Mouse (Mus musculus) bone marrow, adult 2 months (tissue): ENCODE measurements around the gene Tnfsf8. TPM values are rescaled to one million over a fixed set of nuclear protein-coding genes. Genes with fewer than 3 reads are reported as not detected.

Experiments used
- H3K27ac ChIP-seq: fragments of 200-500 bp; 2 replicates; pipeline ENCODE4 v1.5.1; 2012; ENCODE audit warnings: low read depth, mild to moderate bottlenecking, control low read depth, inconsistent platforms, low read length; ENCODE audit not compliant: control insufficient read depth, poor library complexity, insufficient read depth
- H3K4me1 ChIP-seq: fragments of 200-500 bp; 2 replicates; pipeline ENCODE4 v1.6.1; 2011; ENCODE audit warnings: low read length; ENCODE audit not compliant: control insufficient read depth, insufficient read depth
- H3K4me3 ChIP-seq: fragments of 200-500 bp; replicated peaks from 2 replicates; pipeline ENCODE3; 2011; ENCODE audit warnings: mild to moderate bottlenecking, low read depth, low read length, control low read depth; ENCODE audit not compliant: control insufficient read depth
- CTCF ChIP-seq: fragments of 200-500 bp; IDR thresholded peaks from 2 replicates; pipeline ENCODE4 v1.5.1; 2011; ENCODE audit warnings: low read length, control low read depth; ENCODE audit not compliant: control insufficient read depth, insufficient read depth
- POLR2A ChIP-seq: fragments of 200-500 bp; IDR thresholded peaks from 2 replicates; pipeline ENCODE4 v1.6.1; 2011; ENCODE audit warnings: low read depth, mild to moderate bottlenecking, control low read depth, low read length, borderline replicate concordance; ENCODE audit not compliant: control insufficient read depth
- WGBS: fragments of 180-500 bp; shearing (Covaris S2); methylation state at CpG from one replicate; pipeline ENCODE4 v1.1.7; 2018; 5-methylcytosine and 5-hydroxymethylcytosine counted together
- polyA plus RNA-seq: library from polyadenylated mRNA; stranded (reverse); fragments of >200 nt; gene quantifications from 2 replicates; pipeline ENCODE4 v1.2.4, GENCODE M21; 2011; ENCODE audit warnings: low replicate concordance; ENCODE audit not compliant: missing spikeins, insufficient read depth, insufficient read length

Tnfsf8 gene
- polyA plus RNA-seq, 1 experiment, result 0.52 TPM

- TF ChIP-seq CTCF (no peak), POLR2A (no peak)
- Histone ChIP-seq H3K4me3 (no peak overlapping the region), H3K27ac (no peak overlapping the region), H3K4me1 (no peaks in the 10 kb centered on the region)
- WGBS, result 65% methylated on average over 1 of the region's 1 CpGs
Observed at GRCm38 (mm10) chr4:63853782-63854386, 7.3 kb downstream of the Tnfsf8 start.

- TF ChIP-seq POLR2A (no peak), CTCF (no peak)
- no peak overlapping the region for H3K4me3 ChIP-seq
- peaks cover 5% of the 10 kb centered on the region; the same call in 1 of the 2 replicates for H3K4me1 ChIP-seq
- 78% methylated on average over 2 of the region's 2 CpGs for WGBS
- H3K27ac ChIP-seq, result no peak overlapping the region
Observed at GRCm38 (mm10) chr4:63850082-63850481, 11.1 kb downstream of the Tnfsf8 start.

DNA sequence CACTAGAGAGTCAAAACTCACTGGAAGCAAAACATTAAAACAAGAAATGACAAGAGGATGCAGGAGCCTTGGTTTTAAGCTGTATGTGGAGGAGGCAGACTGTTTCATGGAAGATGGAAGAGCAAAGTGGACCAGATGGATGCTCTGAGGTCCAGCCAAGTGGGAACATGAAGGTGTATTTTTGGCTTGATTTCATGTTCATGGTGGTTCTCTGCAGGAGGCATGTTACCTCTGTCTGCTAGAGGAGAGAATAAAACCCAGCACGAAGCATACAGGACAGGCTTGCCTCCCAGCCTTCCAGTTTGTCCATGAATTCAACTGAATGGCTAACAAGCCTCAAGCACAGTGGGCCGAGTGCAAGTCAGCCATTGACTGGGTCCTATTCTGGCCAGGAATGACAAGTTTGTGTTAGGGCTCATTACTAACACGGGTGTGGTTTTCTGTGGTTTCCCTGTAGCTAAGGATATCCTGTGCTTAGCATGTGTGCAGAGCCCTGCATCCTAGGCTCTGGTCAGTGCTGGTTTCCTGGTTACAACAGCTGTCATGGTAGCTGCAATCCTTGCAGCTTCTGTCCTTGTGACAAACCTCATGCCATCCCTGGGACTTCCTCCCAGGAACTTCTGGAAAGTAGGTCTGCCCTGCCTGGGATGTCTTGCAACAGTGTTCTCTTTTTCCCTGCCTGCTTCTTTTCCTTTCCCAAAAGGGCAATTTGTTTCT is 14.1 kb downstream of the Tnfsf8 start:
- Histone ChIP-seq H3K4me1 (peaks cover 5% of the 10 kb centered on the region; the same call in 1 of the 2 replicates), H3K4me3 (no peak overlapping the region), H3K27ac (no peak overlapping the region)
- 17% methylated on average over 3 of the region's 3 CpGs for WGBS
- TF ChIP-seq POLR2A (no peak), CTCF (no peak)

DNA sequence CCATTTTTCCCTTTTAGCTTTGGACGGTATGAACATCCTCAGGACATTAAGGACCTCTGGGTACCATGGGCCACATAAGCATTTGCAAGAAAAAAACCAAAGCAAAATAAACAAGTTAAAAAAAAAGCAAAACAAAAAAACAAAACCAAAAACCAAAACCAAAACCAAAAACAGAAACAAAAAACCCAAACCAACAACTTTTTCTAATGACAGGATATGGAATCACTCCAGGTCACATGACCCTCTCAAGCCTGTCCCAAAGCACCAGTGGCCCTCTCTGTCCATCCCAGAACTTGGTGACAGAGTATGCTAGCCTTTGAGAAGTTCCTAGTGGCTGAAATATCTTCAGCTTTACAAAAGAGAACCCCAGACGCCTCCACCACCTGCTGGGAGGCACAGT is 15.4 kb downstream of the Tnfsf8 start:
- TF ChIP-seq POLR2A (no peak), CTCF (no peak)
- Histone ChIP-seq H3K27ac (no peak overlapping the region), H3K4me3 (no peak overlapping the region), H3K4me1 (peaks cover 5% of the 10 kb centered on the region; the same call in 1 of the 2 replicates)
- 64% methylated on average over 2 of the region's 2 CpGs for WGBS

GRCm38 (mm10) chr4:63843924-63844323 is 17.2 kb downstream of the Tnfsf8 start:
- WGBS, result 46% methylated on average over 6 of the region's 6 CpGs
- no peak overlapping the region for H3K27ac ChIP-seq
- peaks cover 5% of the 10 kb centered on the region; the same call in 1 of the 2 replicates for H3K4me1 ChIP-seq
- TF ChIP-seq POLR2A (no peak), CTCF (no peak)
- no peak overlapping the region for H3K4me3 ChIP-seq

GRCm38 (mm10) chr4:63842278-63842677 is 18.9 kb downstream of the Tnfsf8 start:
- Histone ChIP-seq H3K27ac (no peak overlapping the region), H3K4me3 (no peak overlapping the region), H3K4me1 (peaks cover 5% of the 10 kb centered on the region; the same call in 1 of the 2 replicates)
- TF ChIP-seq CTCF (no peak), POLR2A (no peak)
- WGBS, result 37% methylated on average over 1 of the region's 1 CpGs

- no peak overlapping the region for H3K27ac ChIP-seq
- H3K4me1 ChIP-seq, result no peaks in the 10 kb centered on the region
- 0% methylated on average over 5 of the region's 5 CpGs for WGBS
- no peak for TF ChIP-seq POLR2A
- TF ChIP-seq CTCF, result peak; percentile 47; the same call in 1 of the 2 replicates
- H3K4me3 ChIP-seq, result no peak overlapping the region
Observed at GRCm38 (mm10) chr4:63840457-63840856, 20.7 kb downstream of the Tnfsf8 start.

GRCm38 (mm10) chr4:63823136-63823535 is 38.0 kb downstream of the Tnfsf8 start:
- 3% methylated on average over 4 of the region's 4 CpGs for WGBS
- TF ChIP-seq CTCF (no peak), POLR2A (no peak)
- H3K4me1 ChIP-seq, result peaks cover 1% of the 10 kb centered on the region; the same call in 1 of the 2 replicates
- H3K4me3 ChIP-seq, result no peak overlapping the region
- H3K27ac ChIP-seq, result no peak overlapping the region
